Mouse (Mus musculus): Measurements from ENCODE around the gene Gda. TPM values are rescaled to one million over a fixed set of nuclear protein-coding genes. Genes with fewer than 3 reads are reported as not detected.

Gene Gda
- 1.6 and 5.2 TPM in 2 replicates for polyA plus RNA-seq (2012; rRNA removed)

GRCm38 (mm10) chr19:21473345-21473744, at the start of gene Gda:
Gene Gda, minus strand, starts transcription at chr19:21473445.

Other genes starting within 250 kb of the Gda start
- gene Zfand5, start 201.2 kb downstream of the Gda start, polyA plus RNA-seq (2012; rRNA removed), result 29.3 and 48.0 TPM in 2 replicates
- 0.79 and 1.7 TPM in 2 replicates for gene 1110059E24Rik, start 179.5 kb upstream of the Gda start, polyA plus RNA-seq (2012; rRNA removed)
- 14.8 and 21.4 TPM in 2 replicates for gene Abhd17b, start 179.7 kb upstream of the Gda start, polyA plus RNA-seq (2012; rRNA removed)

All from ovary, adult 2 months (tissue).